Mouse (Mus musculus) kidney, embryonic 15.5 days (tissue): ENCODE measurements around the gene Crygs. TPM values are rescaled to one million over a fixed set of nuclear protein-coding genes. Genes with fewer than 3 reads are reported as not detected.

Source experiments
- ATAC-seq: fragments of 200-750 bp; cut with Nextera tagmentation; replicated peaks from 2 replicates; pipeline ENCODE4 v1.8.0; 2017; ENCODE audit warnings: moderate TSS enrichment; ENCODE audit not compliant: low FRiP score
- H3K27ac ChIP-seq: fragments of 300-500 bp; sonication (generic); 2 replicates; pipeline ENCODE4 v1.5.1; 2015; ENCODE audit warnings: mild to moderate bottlenecking, inconsistent platforms
- H3K27me3 ChIP-seq: fragments of 300-500 bp; sonication (generic); 2 replicates; pipeline ENCODE4 v1.6.1; 2015; ENCODE audit warnings: inconsistent platforms
- H3K36me3 ChIP-seq: fragments of 300-500 bp; sonication (generic); 2 replicates; pipeline ENCODE4 v1.6.1; 2015; ENCODE audit warnings: inconsistent platforms
- H3K4me1 ChIP-seq: fragments of 300-500 bp; sonication (generic); 2 replicates; pipeline ENCODE4 v1.6.1; 2015; ENCODE audit warnings: inconsistent platforms
- H3K4me2 ChIP-seq: fragments of 300-500 bp; sonication (generic); 2 replicates; pipeline ENCODE4 v1.6.1; 2015; ENCODE audit warnings: moderate library complexity, mild to moderate bottlenecking, inconsistent platforms
- H3K4me3 ChIP-seq: fragments of 300-500 bp; sonication (generic); replicated peaks from 2 replicates; pipeline ENCODE4 v1.5.1; 2015; ENCODE audit warnings: mild to moderate bottlenecking, inconsistent platforms
- H3K9ac ChIP-seq: fragments of 300-500 bp; sonication (generic); 2 replicates; pipeline ENCODE4 v1.6.1; 2015; ENCODE audit warnings: mild to moderate bottlenecking, inconsistent platforms
- H3K9me3 ChIP-seq: fragments of 300-500 bp; sonication (generic); replicated peaks from 2 replicates; pipeline ENCODE4 v1.6.1; 2016; ENCODE audit warnings: inconsistent platforms
- WGBS: fragments of 180-500 bp; shearing (Covaris S2); methylation state at CpG from one replicate; pipeline ENCODE4 v1.1.7; 2015; ENCODE audit warnings: mixed read lengths; 5-methylcytosine and 5-hydroxymethylcytosine counted together
- polyA plus RNA-seq: library from polyadenylated mRNA; unstranded; fragments of >200 nt; fragmentation: Nextera tagmentation; extraction: Ambion mirVana; gene quantifications from 2 replicates; pipeline ENCODE4 v1.2.1, GENCODE M21; 2015

The Crygs gene
- 0.19 and 0.25 TPM in 2 replicates for polyA plus RNA-seq

GRCm38 (mm10) chr16:22811477-22811876 lies at the start of gene Crygs:
Gene Crygs (minus strand): TSS chr16:22811577.
- no peak for ATAC-seq
- 55% methylated on average over 2 of the region's 2 CpGs for WGBS
- H3K9me3 ChIP-seq: no peaks in the 10 kb centered on the region

DNA sequence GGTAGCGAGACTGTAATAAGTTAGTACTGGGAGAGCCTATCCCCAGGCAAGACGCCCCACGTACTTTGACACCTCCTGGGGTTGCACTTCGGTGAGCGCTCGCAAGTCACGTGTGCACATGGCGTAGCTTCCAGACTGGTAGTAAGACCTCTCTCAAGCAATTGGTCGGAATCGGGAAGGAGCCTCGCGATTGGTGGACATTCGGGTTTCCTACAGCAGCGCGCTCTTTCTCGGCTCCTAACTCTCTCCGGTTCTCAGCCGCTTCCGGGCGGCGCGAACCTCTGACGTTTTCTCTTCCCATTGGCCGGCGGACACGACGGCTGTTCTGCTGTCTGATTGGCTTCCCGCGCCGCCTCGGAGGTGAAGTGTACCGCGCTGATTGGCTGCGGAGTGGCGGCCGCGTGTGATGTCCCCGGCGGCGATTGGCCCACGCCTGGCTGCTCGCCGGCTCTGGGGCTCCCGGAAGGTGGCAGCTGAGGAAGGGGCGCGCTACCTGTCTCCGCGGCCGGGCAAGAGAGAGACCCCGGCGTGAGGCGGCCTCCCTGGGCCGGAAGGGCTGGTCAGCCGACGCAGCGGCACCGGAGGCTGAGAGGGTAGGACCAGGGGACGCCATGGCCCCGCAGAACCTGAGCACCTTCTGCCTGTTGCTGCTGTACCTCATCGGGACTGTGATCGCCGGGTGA lies 46.2 kb upstream of the Crygs start, which contains the start of the genes Tbccd1 and Dnajb11:
TSS of gene Tbccd1 (minus strand) at position 239 of the 683 bp plus-strand sequence.
TSS of gene Dnajb11 (plus strand) at position 415 of the 683 bp plus-strand sequence.
- Histone ChIP-seq H3K27me3 (no peaks in the 10 kb centered on the region), H3K27ac (peak within 1 kb of the TSS; percentile 92), H3K4me1 (peaks cover 13% of the 10 kb centered on the region), H3K4me2 (peak within 1 kb of the TSS; percentile 85), H3K36me3 (peaks cover 22% of the 10 kb centered on the region), H3K4me3 (peak within 1 kb of the TSS; percentile 85), H3K9me3 (no peaks in the 10 kb centered on the region), H3K9ac (peak within 1 kb of the TSS; percentile 81)
- ATAC-seq: peak; percentile 99
- under 1% methylated on average over 60 of the region's 62 CpGs for WGBS

More at GRCm38 (mm10) chr16:22811477-22811876, at the start of gene Crygs:
- Histone ChIP-seq H3K27me3 (peaks cover 15% of the 10 kb centered on the region; the same call in 1 of the 2 replicates), H3K9ac (no peak within 1 kb of the TSS), H3K4me3 (no peak within 1 kb of the TSS), H3K27ac (no peak within 1 kb of the TSS), H3K4me2 (no peak within 1 kb of the TSS), H3K36me3 (peaks cover 5% of the 10 kb centered on the region), H3K4me1 (0 out of 2 replicates have a peak, but pooled peaks cover 8% of the 10 kb centered on the region)

DNA sequence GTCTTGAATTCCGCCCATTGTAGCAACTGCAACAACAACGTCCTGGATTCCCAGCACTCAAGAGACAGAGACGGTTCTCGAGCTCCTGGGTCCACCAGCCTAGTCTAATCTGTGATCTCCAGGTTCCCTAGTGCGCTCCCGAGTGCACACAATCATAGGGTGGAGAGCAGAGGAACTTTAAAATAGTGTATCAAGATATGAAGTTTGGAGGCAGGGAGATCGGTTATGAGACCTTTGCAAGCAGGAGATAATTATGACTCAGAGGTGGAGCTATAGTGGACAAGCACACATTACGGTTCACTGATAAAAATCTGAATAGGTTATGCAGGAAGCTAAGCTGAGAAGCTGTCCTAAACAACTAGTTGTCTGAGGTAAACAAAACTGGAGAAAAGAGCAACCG lies 45.4 kb upstream of the Crygs start:
- Histone ChIP-seq H3K4me3 (peak overlapping the region; percentile 85), H3K9me3 (no peaks in the 10 kb centered on the region), H3K4me2 (peak overlapping the region; percentile 85), H3K4me1 (peaks cover 13% of the 10 kb centered on the region), H3K9ac (peak overlapping the region; percentile 61), H3K36me3 (peaks cover 17% of the 10 kb centered on the region; the same call in 1 of the 2 replicates), H3K27me3 (no peaks in the 10 kb centered on the region), H3K27ac (peak overlapping the region; percentile 92)
- no peak for ATAC-seq
- 9% methylated on average over 9 of the region's 9 CpGs for WGBS

- no peaks in the 10 kb centered on the region for H3K27me3 ChIP-seq
- no peak overlapping the region for H3K9ac ChIP-seq
- H3K36me3 ChIP-seq: peaks cover 8% of the 10 kb centered on the region; the same call in 1 of the 2 replicates
- 96% methylated on average over 4 of the region's 4 CpGs for WGBS
- no peak overlapping the region for H3K27ac ChIP-seq
- no peak overlapping the region for H3K4me3 ChIP-seq
- H3K4me1 ChIP-seq: peaks cover 5% of the 10 kb centered on the region
- no peak overlapping the region for H3K4me2 ChIP-seq
- no peak for ATAC-seq
- H3K9me3 ChIP-seq: no peaks in the 10 kb centered on the region
These were observed 41.3 kb upstream of the Crygs start for GRCm38 (mm10) chr16:22852709-22853108.

DNA sequence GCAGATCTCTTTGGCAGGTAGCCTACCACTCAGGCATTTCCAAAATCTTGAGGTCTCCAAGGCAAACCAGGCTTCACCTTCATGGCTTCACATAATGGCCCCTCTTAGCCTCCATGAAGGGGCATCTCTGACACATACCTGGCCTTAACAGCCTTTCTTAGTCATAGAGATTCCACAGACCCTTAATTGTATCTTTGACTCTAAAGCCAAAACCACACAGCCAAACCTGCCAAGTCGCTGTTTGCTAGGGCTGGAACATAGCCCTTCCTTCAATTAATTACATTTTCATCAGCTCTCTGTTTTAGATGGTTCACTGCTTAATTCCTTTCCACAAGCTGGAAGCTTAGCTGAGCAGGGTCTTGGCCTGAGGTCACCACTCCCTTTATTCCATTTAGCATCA lies 37.0 kb upstream of the Crygs start:
- Histone ChIP-seq H3K9ac (no peak overlapping the region), H3K4me3 (no peak overlapping the region), H3K4me2 (no peak overlapping the region), H3K4me1 (peaks cover 13% of the 10 kb centered on the region), H3K9me3 (no peaks in the 10 kb centered on the region), H3K36me3 (peaks cover 5% of the 10 kb centered on the region; the same call in 1 of the 2 replicates), H3K27ac (no peak overlapping the region), H3K27me3 (no peaks in the 10 kb centered on the region)
- 76% methylated on average over 1 of the region's 1 CpGs for WGBS
- no peak for ATAC-seq

- H3K4me3 ChIP-seq: no peak overlapping the region
- H3K9me3 ChIP-seq: no peaks in the 10 kb centered on the region
- H3K27me3 ChIP-seq: no peaks in the 10 kb centered on the region
- no peak overlapping the region for H3K4me2 ChIP-seq
- 88% methylated on average over 1 of the region's 1 CpGs for WGBS
- H3K9ac ChIP-seq: no peak overlapping the region
- peaks cover 2% of the 10 kb centered on the region; the same call in 1 of the 2 replicates for H3K36me3 ChIP-seq
- H3K27ac ChIP-seq: no peak overlapping the region
- peaks cover 13% of the 10 kb centered on the region for H3K4me1 ChIP-seq
- no peak for ATAC-seq
These were observed 36.3 kb upstream of the Crygs start for GRCm38 (mm10) chr16:22847686-22848085.

- no peak overlapping the region for H3K27ac ChIP-seq
- no peak overlapping the region for H3K4me3 ChIP-seq
- no peak for ATAC-seq
- no peak overlapping the region for H3K4me2 ChIP-seq
- peaks cover 11% of the 10 kb centered on the region; the same call in 1 of the 2 replicates for H3K36me3 ChIP-seq
- no peaks in the 10 kb centered on the region for H3K27me3 ChIP-seq
- WGBS: 79% methylated on average over 4 of the region's 4 CpGs
- H3K9ac ChIP-seq: no peak overlapping the region
- peaks cover 13% of the 10 kb centered on the region for H3K4me1 ChIP-seq
- H3K9me3 ChIP-seq: no peaks in the 10 kb centered on the region
These were observed 34.1 kb upstream of the Crygs start for GRCm38 (mm10) chr16:22845481-22845880.

DNA sequence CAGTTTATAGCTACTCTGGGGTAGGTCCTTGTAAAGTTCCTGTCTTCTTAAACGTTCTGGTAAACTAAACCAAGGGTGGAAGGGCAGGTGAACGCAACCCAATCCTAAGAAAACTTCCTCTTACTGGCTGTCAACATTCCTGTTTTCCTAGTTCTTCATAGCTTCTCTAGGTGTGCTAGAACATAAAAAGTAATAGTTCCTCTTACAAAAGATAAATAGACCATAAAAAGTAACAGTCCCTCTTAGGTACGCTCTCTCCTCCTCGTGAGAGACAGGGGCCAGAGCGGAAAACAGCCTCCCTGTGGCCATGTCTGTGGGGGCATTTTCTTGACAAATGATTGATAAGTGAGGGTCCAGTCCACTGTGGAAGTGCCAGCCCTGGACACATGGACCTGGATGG lies 33.5 kb upstream of the Crygs start:
- peak overlapping the region; percentile 56 for H3K9ac ChIP-seq
- peak overlapping the region; percentile 92 for H3K4me2 ChIP-seq
- ATAC-seq: 0 out of 2 replicates have a peak, but pooled peaks have one; percentile 13
- no peaks in the 10 kb centered on the region for H3K9me3 ChIP-seq
- no peaks in the 10 kb centered on the region for H3K27me3 ChIP-seq
- H3K4me1 ChIP-seq: peaks cover 13% of the 10 kb centered on the region
- peak overlapping the region; percentile 67 for H3K27ac ChIP-seq
- 28% methylated on average over 5 of the region's 5 CpGs for WGBS
- peaks cover 16% of the 10 kb centered on the region; the same call in 1 of the 2 replicates for H3K36me3 ChIP-seq
- peak overlapping the region; percentile 58 for H3K4me3 ChIP-seq

DNA sequence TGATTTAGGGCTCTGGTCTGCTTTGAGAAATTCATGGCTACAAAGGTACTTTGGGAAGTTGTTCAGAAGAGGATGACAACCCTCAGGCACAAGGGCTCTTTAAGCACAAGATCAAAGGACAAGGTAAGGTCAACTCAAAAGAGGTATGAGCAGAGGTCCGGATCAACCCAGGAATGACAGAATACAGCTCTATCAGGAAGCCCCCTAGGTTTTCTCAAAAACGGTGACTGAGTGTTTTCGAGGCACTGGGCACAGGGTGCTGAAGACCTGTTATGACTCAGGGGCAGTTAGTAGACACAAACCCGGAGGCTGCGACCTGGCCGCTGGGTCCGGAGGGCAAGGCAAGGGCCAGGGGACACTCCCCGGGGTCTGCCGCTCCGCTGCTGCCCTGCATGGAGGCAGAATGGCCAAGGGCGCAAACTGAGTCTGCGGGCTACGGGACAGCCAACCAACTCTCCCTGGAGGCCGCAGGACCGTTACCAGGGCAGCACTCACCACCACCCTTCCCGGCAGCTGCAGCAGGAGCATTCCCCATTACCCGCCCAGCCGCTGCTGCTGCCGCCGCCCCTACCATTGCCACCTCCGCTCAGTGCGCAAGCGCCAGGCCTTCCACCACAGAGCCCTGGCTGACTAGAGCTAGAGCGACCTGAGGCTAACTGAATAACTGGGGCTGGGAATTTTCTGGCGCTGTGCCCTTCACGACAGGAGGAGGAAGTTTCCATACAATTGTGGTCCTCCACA lies 32.9 kb upstream of the Crygs start:
- 2% methylated on average over 26 of the region's 26 CpGs for WGBS
- peak overlapping the region; percentile 56 for H3K9ac ChIP-seq
- H3K9me3 ChIP-seq: no peaks in the 10 kb centered on the region
- peaks cover 21% of the 10 kb centered on the region; the same call in 1 of the 2 replicates for H3K36me3 ChIP-seq
- H3K27ac ChIP-seq: peak overlapping the region; percentile 67
- peak overlapping the region; percentile 92 for H3K4me2 ChIP-seq
- ATAC-seq: peak; percentile 96
- peak overlapping the region; percentile 58 for H3K4me3 ChIP-seq
- peaks cover 13% of the 10 kb centered on the region for H3K4me1 ChIP-seq
- no peaks in the 10 kb centered on the region for H3K27me3 ChIP-seq

DNA sequence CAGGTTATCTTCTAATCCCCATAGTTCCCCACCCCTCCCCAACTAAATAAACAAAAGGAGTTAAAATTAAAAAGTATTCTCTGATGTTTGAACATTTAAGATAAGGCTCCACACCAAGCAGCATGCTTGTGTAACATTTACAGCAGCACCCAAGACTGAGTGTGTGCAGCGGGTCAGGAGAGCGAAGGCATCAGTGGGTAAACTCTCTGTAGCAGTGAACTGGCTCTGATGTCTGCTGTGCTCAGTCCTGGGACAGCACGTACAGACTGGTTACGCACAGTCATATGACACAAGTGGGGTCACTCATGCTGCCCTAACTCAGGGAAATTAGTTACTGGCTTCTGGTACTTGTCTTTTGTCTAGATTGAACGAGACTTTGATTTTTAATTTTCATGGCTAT lies 31.5 kb upstream of the Crygs start:
- Histone ChIP-seq H3K27ac (no peak overlapping the region), H3K9ac (no peak overlapping the region), H3K27me3 (no peaks in the 10 kb centered on the region), H3K36me3 (peaks cover 31% of the 10 kb centered on the region; the same call in 1 of the 2 replicates), H3K4me1 (peaks cover 13% of the 10 kb centered on the region), H3K9me3 (no peaks in the 10 kb centered on the region), H3K4me3 (no peak overlapping the region), H3K4me2 (no peak overlapping the region)
- WGBS: 93% methylated on average over 5 of the region's 5 CpGs
- ATAC-seq: no peak

- Histone ChIP-seq H3K36me3 (peaks cover 60% of the 10 kb centered on the region), H3K27me3 (no peaks in the 10 kb centered on the region), H3K27ac (no peak overlapping the region), H3K4me2 (no peak overlapping the region), H3K4me1 (peaks cover 5% of the 10 kb centered on the region), H3K4me3 (no peak overlapping the region), H3K9ac (no peak overlapping the region), H3K9me3 (no peaks in the 10 kb centered on the region)
- ATAC-seq: no peak
- 85% methylated on average over 3 of the region's 3 CpGs for WGBS
These were observed 27.9 kb upstream of the Crygs start for GRCm38 (mm10) chr16:22839146-22839857.
